Mouse (Mus musculus) G1E (cell line): ENCODE data around the gene Methig1.

Experiments
- CTCF ChIP-seq: IDR thresholded peaks from 2 replicates; pipeline ENCODE4 v1.5.1; 2012; ENCODE audit warnings: low read depth, low read length, inconsistent platforms, mixed read lengths
- GATA2 ChIP-seq: IDR thresholded peaks from 2 replicates; pipeline ENCODE4 v1.6.1; 2012; ENCODE audit warnings: low read depth, low read length, inconsistent platforms, borderline replicate concordance

DNA sequence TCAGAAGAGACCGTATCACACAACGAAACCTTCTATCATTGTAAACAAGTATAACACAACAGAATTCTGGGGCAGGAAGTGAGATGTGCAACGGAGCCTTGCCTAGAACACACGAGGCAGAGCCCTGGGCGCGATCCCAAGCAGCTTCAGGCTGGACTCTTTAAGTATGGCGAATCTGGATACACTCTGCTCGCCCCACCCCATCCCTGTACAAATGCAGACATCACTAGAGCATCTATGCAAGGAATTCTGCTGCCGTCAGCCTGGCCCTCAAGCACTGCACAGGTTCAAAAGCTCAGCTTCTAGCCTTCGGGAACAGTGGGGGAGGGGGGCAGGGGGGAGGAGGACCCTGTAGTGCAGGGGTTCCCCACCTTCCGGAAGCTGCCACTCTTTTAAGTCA lies 40.1 kb downstream of the Methig1 start:
- no peak for TF ChIP-seq CTCF
- TF ChIP-seq GATA2 = no peak
